Mouse (Mus musculus) lung, embryonic 16.5 days (tissue): ENCODE results near the gene Lypd9. TPM values are rescaled to one million over a fixed set of nuclear protein-coding genes. Genes with fewer than 3 reads are reported as not detected.
"Not testable (repeated sequence)": the region's sequence is repeated elsewhere in the genome, so short reads cannot be mapped to it uniquely, and the experiment has no call there.

Experiments used
- ATAC-seq: fragments of 200-750 bp; cut with Nextera tagmentation; 2 replicates; pipeline ENCODE4 v1.8.0; 2017; ENCODE audit warnings: low read depth, mild to moderate bottlenecking, moderate library complexity
- H3K27ac ChIP-seq: fragments of 300-500 bp; sonication (generic); 2 replicates; pipeline ENCODE4 v1.5.1; 2014; ENCODE audit warnings: mild to moderate bottlenecking, control low read depth, low read length
- H3K27me3 ChIP-seq: fragments of 300-500 bp; sonication (generic); 2 replicates; pipeline ENCODE4 v1.6.1; 2014; ENCODE audit warnings: low read depth, low read length, mixed read lengths; ENCODE audit not compliant: control insufficient read depth, insufficient read depth
- H3K36me3 ChIP-seq: fragments of 300-500 bp; sonication (generic); 2 replicates; pipeline ENCODE4 v1.6.1; 2014; ENCODE audit warnings: low read length; ENCODE audit not compliant: control insufficient read depth, insufficient read depth
- H3K4me1 ChIP-seq: fragments of 300-500 bp; sonication (generic); replicated peaks from 2 replicates; pipeline ENCODE4 v1.6.1; 2014; ENCODE audit warnings: low read length, mixed read lengths; ENCODE audit not compliant: control insufficient read depth, insufficient read depth
- H3K4me2 ChIP-seq: fragments of 300-500 bp; sonication (generic); 2 replicates; pipeline ENCODE4 v1.6.1; 2014; ENCODE audit warnings: low read depth, low read length, control low read depth
- H3K4me3 ChIP-seq: fragments of 300-500 bp; sonication (generic); 2 replicates; pipeline ENCODE4 v1.5.1; 2014; ENCODE audit warnings: mild to moderate bottlenecking, low read length, control low read depth
- H3K9ac ChIP-seq: fragments of 300-500 bp; sonication (generic); 2 replicates; pipeline ENCODE4 v1.6.1; 2014; ENCODE audit warnings: low read length, control low read depth
- H3K9me3 ChIP-seq: fragments of 300-500 bp; sonication (generic); 2 replicates; pipeline ENCODE4 v1.6.1; 2016; ENCODE audit warnings: low read length; ENCODE audit not compliant: control insufficient read depth
- WGBS: fragments of 180-500 bp; shearing (Covaris S2); extraction: QIAGEN DNeasy Blood & Tissue Kit; methylation state at CpG from one replicate; pipeline ENCODE4 v1.1.7; 2014; 5-methylcytosine and 5-hydroxymethylcytosine counted together
- polyA plus RNA-seq: library from polyadenylated mRNA; unstranded; fragments of >200 nt; fragmentation: Nextera tagmentation; extraction: Ambion mirVana; gene quantifications from 2 replicates; pipeline ENCODE4 v1.2.1, GENCODE M21; 2015

Gene Lypd9
- not detected in 2 replicates for polyA plus RNA-seq

- Histone ChIP-seq H3K4me3 (no peak within 1 kb of the TSS), H3K27me3 (no peaks in the 10 kb centered on the region)
- WGBS = 93% methylated on average over 9 of the region's 9 CpGs
Observed at GRCm38 (mm10) chr11:58452759-58453158, at the start of gene Lypd9. TSS of gene Lypd9 (minus strand) at chr11:58452923.

GRCm38 (mm10) chr11:58502472-58502871, 49.7 kb upstream of the Lypd9 start, which contains the start of gene Olfr331:
TSS of gene Olfr331 (minus strand) at chr11:58502572.
- not testable (repeated sequence) for H3K27me3 ChIP-seq, H3K4me2 ChIP-seq, H3K4me3 ChIP-seq, H3K9me3 ChIP-seq, H3K36me3 ChIP-seq, H3K9ac ChIP-seq, H3K27ac ChIP-seq, ATAC-seq, H3K4me1 ChIP-seq

More at GRCm38 (mm10) chr11:58452759-58453158, at the start of gene Lypd9:
- ATAC-seq = no peak
- Histone ChIP-seq H3K4me1 (no peaks in the 10 kb centered on the region), H3K9ac (no peak within 1 kb of the TSS), H3K9me3 (no peaks in the 10 kb centered on the region), H3K36me3 (no peaks in the 10 kb centered on the region), H3K27ac (no peak within 1 kb of the TSS), H3K4me2 (no peak within 1 kb of the TSS)

- Histone ChIP-seq H3K4me3 (no peak overlapping the region), H3K36me3 (no peaks in the 10 kb centered on the region), H3K9ac (no peak overlapping the region), H3K9me3 (no peaks in the 10 kb centered on the region), H3K4me1 (no peaks in the 10 kb centered on the region), H3K27ac (no peak overlapping the region), H3K27me3 (no peaks in the 10 kb centered on the region), H3K4me2 (no peak overlapping the region)
- no peak for ATAC-seq
- 33% methylated on average over 3 of the region's 3 CpGs for WGBS
Observed at GRCm38 (mm10) chr11:58499290-58499689, 46.6 kb upstream of the Lypd9 start.

- Histone ChIP-seq H3K4me3 (no peak overlapping the region), H3K4me1 (no peaks in the 10 kb centered on the region), H3K4me2 (no peak overlapping the region), H3K9me3 (no peaks in the 10 kb centered on the region), H3K9ac (no peak overlapping the region), H3K27ac (no peak overlapping the region), H3K27me3 (no peaks in the 10 kb centered on the region), H3K36me3 (no peaks in the 10 kb centered on the region)
- no peak for ATAC-seq
- WGBS = 81% methylated on average over 9 of the region's 9 CpGs
Observed at GRCm38 (mm10) chr11:58498761-58499160, 46.0 kb upstream of the Lypd9 start.

- Histone ChIP-seq H3K4me3 (no peak within 1 kb of the TSS), H3K4me2 (no peak within 1 kb of the TSS), H3K27me3 (no peaks in the 10 kb centered on the region), H3K4me1 (no peaks in the 10 kb centered on the region), H3K9me3 (no peaks in the 10 kb centered on the region), H3K36me3 (no peaks in the 10 kb centered on the region), H3K27ac (no peak within 1 kb of the TSS), H3K9ac (no peak within 1 kb of the TSS)
- ATAC-seq = no peak
- 66% methylated on average over 2 of the region's 2 CpGs for WGBS
Observed at GRCm38 (mm10) chr11:58492455-58492854, 39.7 kb upstream of the Lypd9 start, which contains the start of gene Olfr332. TSS of gene Olfr332 (minus strand) at chr11:58492555.

GRCm38 (mm10) chr11:58462170-58462569, 9.4 kb upstream of the Lypd9 start, which contains the start of gene Olfr30:
TSS of gene Olfr30 (minus strand) at chr11:58462270.
- Histone ChIP-seq H3K9me3 (no peaks in the 10 kb centered on the region), H3K27ac (no peak within 1 kb of the TSS), H3K9ac (no peak within 1 kb of the TSS), H3K4me3 (no peak within 1 kb of the TSS), H3K27me3 (no peaks in the 10 kb centered on the region), H3K4me2 (no peak within 1 kb of the TSS), H3K36me3 (no peaks in the 10 kb centered on the region), H3K4me1 (no peaks in the 10 kb centered on the region)
- no peak for ATAC-seq

GRCm38 (mm10) chr11:58453592-58453991, 869 bp upstream of the Lypd9 start:
- no peak overlapping the region for H3K9ac ChIP-seq
- ATAC-seq = no peak
- H3K27ac ChIP-seq = no peak overlapping the region
- WGBS = 35% methylated on average over 4 of the region's 4 CpGs
- no peak overlapping the region for H3K4me3 ChIP-seq
- H3K36me3 ChIP-seq = no peaks in the 10 kb centered on the region
- H3K4me2 ChIP-seq = no peak overlapping the region
- no peaks in the 10 kb centered on the region for H3K27me3 ChIP-seq
- no peaks in the 10 kb centered on the region for H3K4me1 ChIP-seq
- H3K9me3 ChIP-seq = no peaks in the 10 kb centered on the region

GRCm38 (mm10) chr11:58437866-58438265, 14.9 kb downstream of the Lypd9 start:
- Histone ChIP-seq H3K4me3 (no peak overlapping the region), H3K9ac (no peak overlapping the region), H3K4me1 (no peaks in the 10 kb centered on the region), H3K4me2 (no peak overlapping the region), H3K27me3 (no peaks in the 10 kb centered on the region), H3K9me3 (no peaks in the 10 kb centered on the region), H3K27ac (no peak overlapping the region), H3K36me3 (no peaks in the 10 kb centered on the region)
- 37% methylated on average over 5 of the region's 5 CpGs for WGBS
- no peak for ATAC-seq

- Histone ChIP-seq H3K4me3 (no peak within 1 kb of the TSS), H3K4me2 (no peak within 1 kb of the TSS), H3K27me3 (no peaks in the 10 kb centered on the region), H3K27ac (no peak within 1 kb of the TSS), H3K9me3 (no peaks in the 10 kb centered on the region), H3K36me3 (no peaks in the 10 kb centered on the region), H3K4me1 (no peaks in the 10 kb centered on the region), H3K9ac (no peak within 1 kb of the TSS)
- ATAC-seq = no peak
- WGBS = 73% methylated on average over 3 of the region's 3 CpGs
Observed at GRCm38 (mm10) chr11:58432259-58432658, 20.5 kb downstream of the Lypd9 start, which contains the start of gene Gm12253. TSS of gene Gm12253 (plus strand) at chr11:58432559.

- H3K9ac ChIP-seq = no peak within 1 kb of the TSS
- no peaks in the 10 kb centered on the region for H3K27me3 ChIP-seq
- ATAC-seq = no peak
- 37% methylated on average over 1 of the region's 1 CpGs for WGBS
- no peak within 1 kb of the TSS for H3K4me2 ChIP-seq
- no peak within 1 kb of the TSS for H3K4me3 ChIP-seq
- no peaks in the 10 kb centered on the region for H3K9me3 ChIP-seq
- H3K36me3 ChIP-seq = no peaks in the 10 kb centered on the region
- H3K4me1 ChIP-seq = no peaks in the 10 kb centered on the region
- H3K27ac ChIP-seq = no peak within 1 kb of the TSS
Observed at GRCm38 (mm10) chr11:58420815-58421214, 31.9 kb downstream of the Lypd9 start, which contains the start of gene 1810065E05Rik. TSS of gene 1810065E05Rik (plus strand) at chr11:58421111.
